Mouse (Mus musculus) right cerebral cortex, postnatal 10 days (tissue): Measurements from ENCODE around the gene Gm42878.
"Not testable (repeated sequence)": the region's sequence is repeated elsewhere in the genome, so short reads cannot be mapped to it uniquely, and the experiment has no call there.

Experiments
- DNase-seq, 2 experiments: peaks; one replicate each; pipeline ENCODE4 v3.0.0; 2021; ENCODE audit warnings: low spot score in 2 of 2

Gm42878 gene

DNA sequence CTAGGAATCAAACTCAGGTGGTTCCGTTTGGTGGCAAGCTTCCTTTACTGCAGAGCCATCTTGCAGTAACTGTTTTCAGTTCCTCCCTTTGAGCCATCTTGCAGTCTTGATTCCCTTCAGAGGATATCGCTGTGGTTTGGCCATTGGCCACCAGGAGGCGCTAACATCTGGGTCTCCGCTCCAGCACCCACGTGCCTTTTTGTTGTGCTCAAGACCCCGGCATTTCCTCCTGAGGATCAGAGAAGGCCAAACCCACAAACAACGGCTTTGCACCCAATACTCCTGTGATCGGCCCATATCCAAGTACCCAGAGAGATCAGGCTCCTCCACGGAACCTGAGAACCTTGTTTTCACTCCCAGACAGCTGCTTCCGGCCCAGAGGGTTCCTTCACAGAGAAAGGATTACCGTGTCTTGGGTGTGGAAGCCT lies 19.2 kb upstream of the Gm42878 start:
- DNase-seq, result peak; percentile 85 to 87

GRCm38 (mm10) chr5:121562436-121562835 lies 17.2 kb upstream of the Gm42878 start:
- DNase-seq, result no peak

DNA sequence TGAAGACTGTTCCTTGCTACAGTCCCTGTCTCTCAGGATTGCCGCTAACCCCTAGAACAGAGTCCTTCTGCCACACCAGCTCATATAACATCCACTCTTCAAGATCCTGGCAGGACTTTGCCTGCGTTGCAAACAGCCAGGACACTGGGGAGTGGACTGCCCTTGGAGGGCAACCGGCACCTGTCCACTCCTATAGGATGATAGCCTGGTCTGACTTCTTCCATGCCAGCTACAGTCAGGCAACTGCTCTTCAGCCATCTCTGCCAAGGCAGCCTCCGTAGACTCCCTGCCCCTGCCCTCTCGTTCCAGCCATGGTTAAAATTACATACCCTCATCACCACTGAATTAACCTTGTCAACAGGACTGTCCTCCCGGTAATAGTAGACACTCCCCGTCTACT lies 3.9 kb upstream of the Gm42878 start:
- DNase-seq, result no peak

GRCm38 (mm10) chr5:121547084-121547483 lies 1.8 kb upstream of the Gm42878 start:
- DNase-seq, result no peak

DNA sequence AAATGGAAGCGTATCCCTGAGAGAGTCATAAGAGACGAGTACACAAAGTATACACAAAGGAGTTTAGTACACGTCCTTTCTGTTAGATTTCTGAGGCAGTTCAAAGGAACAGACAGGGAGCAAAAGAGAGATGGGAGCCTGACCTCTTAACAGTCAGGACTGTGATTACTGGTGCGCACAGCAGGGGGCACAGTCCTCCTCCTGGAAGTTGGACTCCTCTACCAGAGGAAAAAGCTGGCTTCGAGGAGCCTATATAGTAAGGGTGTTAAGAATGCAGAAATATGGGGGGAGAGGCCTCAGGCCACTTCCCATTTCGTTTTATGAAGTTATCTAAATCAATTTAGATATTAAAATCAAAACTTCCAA lies 1.2 kb upstream of the Gm42878 start:
- DNase-seq, result peak; percentile 60

DNA sequence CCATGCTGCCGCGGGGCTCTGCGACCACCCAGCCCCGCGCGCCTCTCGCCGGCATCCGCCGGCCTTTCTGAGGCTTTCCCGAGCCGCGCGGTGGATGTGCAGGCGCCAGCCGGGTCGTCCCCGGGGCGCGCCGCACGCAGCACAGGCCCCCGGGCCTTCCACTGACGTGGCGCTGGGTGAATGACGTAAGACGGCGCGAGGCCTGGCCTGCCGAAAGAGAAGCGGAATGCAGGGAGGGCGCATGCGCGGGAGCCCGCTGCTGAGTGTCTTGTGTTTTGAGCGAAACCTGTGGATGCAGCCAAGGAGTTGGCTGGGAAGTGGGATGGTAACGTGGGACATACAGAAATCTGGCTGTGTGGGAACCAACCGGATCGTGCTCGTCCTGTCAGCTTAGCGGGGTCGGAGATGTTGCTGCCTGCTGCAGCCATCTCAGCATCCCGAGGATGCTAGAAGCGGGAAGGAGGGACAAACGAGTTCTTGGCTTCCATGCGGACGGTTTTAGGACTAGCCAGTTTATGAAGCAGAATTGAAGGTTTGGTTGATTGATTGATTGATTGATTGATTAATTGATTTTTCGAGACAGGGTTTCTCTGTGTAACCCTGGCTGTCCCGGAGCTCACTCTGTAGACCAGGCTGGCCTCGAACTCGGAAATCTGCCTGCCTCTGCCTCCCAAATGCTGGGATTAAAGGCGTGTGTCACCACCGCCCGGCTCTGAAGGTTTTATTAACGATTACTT lies 679 bp upstream of the Gm42878 start, which contains the start of gene Mapkapk5:
Gene Mapkapk5, minus strand, starts transcription at position 113 of the 737 bp plus-strand sequence.
- peak; percentile 98 to 99 for DNase-seq

- DNase-seq, result no peak
Measured at GRCm38 (mm10) chr5:121543370-121543769, 1.9 kb downstream of the Gm42878 start.

DNA sequence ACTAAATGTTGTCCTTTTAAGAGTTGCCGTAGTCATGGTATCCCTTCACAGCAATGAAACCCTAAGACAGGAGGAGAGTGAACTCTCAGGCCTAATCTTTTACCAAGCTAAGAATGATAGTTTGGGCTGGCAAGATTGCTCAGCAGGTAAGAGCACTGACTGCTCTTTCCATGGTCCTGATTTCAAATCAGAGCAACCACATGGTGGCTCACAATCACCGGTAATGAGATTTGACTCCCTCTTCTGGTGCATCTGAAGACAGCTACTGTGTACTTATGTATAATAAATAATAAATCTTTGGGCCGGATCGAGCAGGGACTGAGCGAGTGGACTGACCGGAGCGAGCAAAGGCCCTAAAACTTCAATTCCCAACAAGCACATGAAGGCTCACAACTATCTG lies 4.0 kb downstream of the Gm42878 start:
- DNase-seq, result no peak

DNA sequence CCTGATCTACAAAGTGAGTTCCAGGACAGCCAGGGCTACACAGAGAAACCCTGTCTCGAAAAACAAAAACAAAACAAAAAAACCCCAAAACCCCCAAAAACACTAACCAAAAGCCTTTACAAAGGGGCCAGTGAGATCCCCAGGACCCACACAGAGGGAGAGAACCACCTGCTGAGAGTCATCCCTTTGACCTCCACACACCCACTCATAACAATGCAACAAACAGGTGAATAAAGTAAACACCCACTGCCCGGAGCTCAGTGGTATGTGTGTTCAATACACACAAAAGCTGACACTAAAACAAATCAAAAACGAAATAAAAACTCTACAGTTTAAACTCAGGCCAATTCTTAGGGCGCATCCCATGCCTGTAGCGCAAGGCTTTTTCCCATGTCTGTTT lies 5.2 kb downstream of the Gm42878 start:
- no peak for DNase-seq

DNA sequence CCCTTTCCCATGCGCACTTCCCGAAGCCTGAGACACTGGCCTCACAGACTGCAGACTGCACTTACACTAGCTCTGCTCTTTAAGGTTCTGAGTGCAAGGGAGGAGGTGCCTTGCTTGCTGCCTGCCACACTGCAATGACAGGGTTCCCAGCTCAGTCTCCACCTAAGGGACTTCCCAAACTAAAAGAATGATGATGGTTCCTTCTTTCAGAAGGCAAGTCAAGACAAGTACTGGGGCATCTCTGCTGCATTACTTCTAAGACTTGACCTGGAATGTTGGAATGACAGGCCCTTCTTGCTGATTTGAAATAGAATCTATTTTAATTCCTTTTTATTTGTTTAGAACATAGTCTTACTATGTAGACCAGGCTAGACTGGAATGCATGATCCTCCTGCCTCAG lies 7.7 kb downstream of the Gm42878 start:
- DNase-seq, result no peak

DNA sequence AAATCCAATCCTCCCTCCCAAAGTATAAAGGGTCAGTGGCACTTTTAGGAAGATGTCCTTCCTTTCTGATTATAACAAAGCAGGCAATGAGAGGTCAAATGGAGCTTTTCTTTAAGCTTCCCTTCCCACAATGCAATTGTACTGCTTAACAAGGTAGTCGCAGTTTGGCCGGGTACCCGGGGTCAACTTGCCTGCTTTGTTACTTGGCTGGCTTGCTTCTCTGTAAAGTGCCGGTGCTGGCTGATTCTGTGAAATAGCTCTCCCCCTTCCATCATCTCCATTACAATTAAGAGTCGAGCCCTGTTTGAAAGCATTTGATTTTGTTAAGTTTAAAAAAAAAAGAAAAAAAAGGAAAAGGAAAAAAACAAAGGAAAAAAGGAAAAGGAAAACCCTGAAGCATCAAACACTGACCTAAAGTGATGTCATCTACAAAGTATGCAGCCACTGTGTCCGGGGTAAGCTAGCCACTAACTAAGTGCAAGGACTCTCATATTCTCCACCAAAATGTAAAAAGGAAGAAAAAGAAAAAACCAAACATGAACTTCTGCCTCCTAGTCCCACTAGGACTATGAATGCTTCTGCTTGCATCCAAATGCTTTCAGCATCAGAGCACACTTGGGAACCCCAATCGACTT lies 8.2 kb downstream of the Gm42878 start:
- no peak for DNase-seq

DNA sequence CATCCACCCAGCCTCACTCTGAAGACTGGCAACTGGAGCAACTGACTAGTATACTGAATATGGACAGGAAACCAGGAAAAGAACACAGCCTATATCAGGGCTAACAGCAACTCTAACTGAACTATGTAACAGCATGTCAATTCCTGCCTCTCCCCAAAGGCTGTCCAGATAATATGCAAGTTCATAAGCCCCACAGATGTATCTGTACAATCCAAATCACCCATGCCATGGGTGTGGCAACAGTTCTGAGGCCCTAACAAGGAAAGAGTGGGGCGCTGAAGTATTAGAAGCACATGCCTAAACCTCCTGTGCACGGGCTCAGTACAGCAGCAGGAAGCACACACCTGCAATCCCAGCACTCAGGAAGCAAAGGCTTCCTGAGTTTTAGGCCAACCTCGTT lies 10.2 kb downstream of the Gm42878 start:
- DNase-seq, result no peak

- no peak for DNase-seq
Measured at GRCm38 (mm10) chr5:121534521-121534920, 10.8 kb downstream of the Gm42878 start.

- DNase-seq, result no peak
Measured at GRCm38 (mm10) chr5:121526961-121527360, 18.3 kb downstream of the Gm42878 start.

DNA sequence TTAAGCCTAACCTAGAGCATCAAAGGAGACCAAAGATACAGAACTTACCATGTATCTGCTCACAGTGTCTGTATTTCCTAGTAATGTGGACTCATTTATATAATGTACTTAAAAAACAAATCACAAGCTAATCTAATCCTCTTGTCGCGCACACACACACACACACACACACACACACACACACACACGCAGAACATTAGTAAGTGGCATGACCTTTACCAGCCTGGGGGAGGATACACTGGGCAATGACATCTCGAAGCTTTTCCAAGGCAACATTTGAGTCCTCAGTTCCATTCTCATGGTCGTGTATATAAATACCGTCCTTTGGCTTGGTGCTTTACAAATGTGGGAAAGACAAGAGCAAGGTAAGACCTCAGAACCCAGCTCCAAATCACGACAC lies 18.8 kb downstream of the Gm42878 start:
- no peak for DNase-seq

DNA sequence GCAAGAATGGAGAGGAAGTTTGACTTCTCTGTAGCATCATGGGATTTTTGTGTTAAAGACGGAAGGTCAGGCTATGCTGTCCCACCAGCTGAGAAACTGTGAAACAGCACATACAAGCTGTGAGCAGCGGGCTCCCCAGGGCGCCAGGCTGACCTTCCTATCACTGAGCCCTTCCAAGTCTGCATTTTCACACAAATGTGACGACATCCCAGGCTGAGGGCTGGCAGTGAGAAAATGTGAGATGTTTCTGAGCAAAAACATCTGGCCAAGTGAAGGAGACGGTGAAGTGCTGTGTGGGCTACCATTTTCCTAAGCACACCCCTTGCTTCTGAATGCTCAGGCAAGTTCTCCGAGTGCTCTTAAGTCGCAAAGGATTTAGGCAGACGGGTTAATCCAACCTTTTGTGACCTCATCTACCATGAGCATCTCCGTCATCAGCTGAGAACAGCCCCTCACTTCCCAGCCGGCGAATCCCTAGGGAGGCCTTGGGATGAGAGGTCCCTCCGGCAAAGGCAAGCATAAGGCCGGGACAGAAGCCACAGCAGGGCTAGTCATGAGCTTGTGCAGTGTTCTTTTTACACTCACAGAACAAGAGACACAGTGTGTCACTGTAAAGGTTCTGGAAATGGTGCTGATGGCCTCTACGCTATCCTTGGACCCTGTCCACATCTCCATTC lies 19.4 kb downstream of the Gm42878 start:
- DNase-seq, result no peak

- not testable (repeated sequence) for DNase-seq
Measured at GRCm38 (mm10) chr5:121519758-121520157, 25.5 kb downstream of the Gm42878 start.

- no peak for DNase-seq
Measured at GRCm38 (mm10) chr5:121518983-121519382, 26.3 kb downstream of the Gm42878 start.

DNA sequence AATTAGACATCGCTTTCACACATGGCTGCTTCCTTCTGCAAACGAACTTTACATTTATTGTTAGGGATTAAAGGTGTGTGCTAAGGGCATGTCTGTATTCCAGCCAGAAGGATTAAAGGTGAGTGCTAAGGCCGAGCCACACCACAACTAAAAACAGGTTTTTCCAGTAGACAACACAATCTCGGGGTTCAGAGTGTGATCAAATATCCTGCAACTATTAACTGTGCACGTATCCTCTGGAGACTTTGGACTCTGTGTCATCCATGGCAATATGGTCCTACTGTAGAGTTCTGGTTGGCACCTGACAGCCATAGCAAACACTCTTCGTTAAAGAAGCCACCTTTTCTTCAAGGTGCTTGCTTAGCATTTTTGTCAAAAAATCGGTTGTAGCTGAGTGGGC lies 35.3 kb downstream of the Gm42878 start:
- no peak for DNase-seq

DNA sequence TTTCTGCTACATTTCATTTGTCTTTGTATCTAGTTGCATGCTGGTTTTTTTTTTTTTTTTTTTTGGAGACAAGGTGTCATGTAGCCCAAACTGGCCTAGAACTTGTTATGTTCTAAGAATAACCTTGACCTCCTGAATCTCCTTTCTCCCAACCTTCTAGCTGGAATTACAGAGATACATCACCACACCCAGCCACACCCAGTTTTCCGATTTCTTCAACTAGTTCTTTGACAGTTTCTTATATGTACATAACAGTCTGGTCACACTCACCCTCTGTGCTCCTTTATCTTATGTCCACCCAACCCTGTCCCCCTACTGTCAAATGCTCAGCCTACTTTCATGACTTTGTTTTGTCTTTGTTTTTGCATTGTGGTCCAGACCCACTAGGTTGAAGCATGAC lies 38.4 kb downstream of the Gm42878 start:
- no peak for DNase-seq

- no peak for DNase-seq
Measured at GRCm38 (mm10) chr5:121503231-121503630, 42.1 kb downstream of the Gm42878 start, which contains the start of gene Adam1b. Gene Adam1b (minus strand): TSS chr5:121503435.

DNA sequence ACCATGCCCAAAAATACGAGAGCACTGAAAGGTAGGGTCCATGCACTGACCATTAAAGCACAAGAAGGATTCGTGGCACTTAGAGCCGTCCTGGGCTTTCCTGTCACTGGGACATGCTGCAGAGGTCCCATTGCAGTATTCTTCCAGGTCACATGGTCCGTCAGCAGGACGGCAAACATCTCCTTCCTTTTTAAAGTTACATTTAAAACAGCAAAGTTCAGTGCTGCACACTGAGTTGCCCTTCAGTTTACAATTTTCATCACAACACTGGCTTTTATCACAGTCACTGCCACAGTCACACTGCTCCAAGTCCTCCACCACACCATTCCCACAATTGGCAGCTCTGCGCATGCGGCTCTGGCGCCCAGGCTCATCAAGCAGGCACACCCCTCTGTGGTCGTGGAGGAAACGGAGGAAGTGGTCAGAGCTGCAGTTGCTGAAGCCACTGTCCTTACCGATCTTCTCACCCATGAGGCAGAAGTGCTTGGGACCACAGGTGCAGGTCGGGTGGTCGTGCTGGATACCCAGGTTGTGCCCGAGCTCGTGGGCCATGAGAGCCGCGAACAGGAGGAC lies 43.8 kb downstream of the Gm42878 start:
- not testable (repeated sequence) for DNase-seq
